Mouse (Mus musculus) hindbrain, embryonic 10.5 days (tissue): ENCODE measurements around the gene Aars2. TPM values are rescaled to one million over a fixed set of nuclear protein-coding genes. Genes with fewer than 3 reads are reported as not detected.

ENCODE experiments used
- DNase-seq: peaks from one replicate; pipeline ENCODE4 v3.0.0-alpha.2; 2017; ENCODE audit warnings: low spot score
- H3K27ac ChIP-seq: fragments of 300-500 bp; sonication (generic); 2 replicates; pipeline ENCODE4 v1.5.1; 2016; ENCODE audit warnings: mild to moderate bottlenecking, moderate library complexity
- H3K27me3 ChIP-seq: fragments of 300-500 bp; sonication (generic); 2 replicates; pipeline ENCODE4 v1.6.1; 2016; ENCODE audit warnings: mild to moderate bottlenecking; ENCODE audit not compliant: poor library complexity, insufficient read depth, severe bottlenecking
- H3K36me3 ChIP-seq: fragments of 300-500 bp; sonication (generic); 2 replicates; pipeline ENCODE4 v1.6.1; 2016; ENCODE audit warnings: mild to moderate bottlenecking, moderate library complexity
- H3K4me1 ChIP-seq: fragments of 300-500 bp; sonication (generic); replicated peaks from 2 replicates; pipeline ENCODE4 v1.6.1; 2016; ENCODE audit warnings: mild to moderate bottlenecking
- H3K4me3 ChIP-seq: fragments of 300-500 bp; sonication (generic); 2 replicates; pipeline ENCODE4 v1.5.1; 2016; ENCODE audit warnings: mild to moderate bottlenecking, moderate library complexity
- H3K9me3 ChIP-seq: fragments of 300-500 bp; sonication (generic); 2 replicates; pipeline ENCODE4 v1.6.1; 2016; ENCODE audit warnings: mild to moderate bottlenecking, moderate library complexity
- WGBS: fragments of 180-500 bp; shearing (Covaris S2); methylation state at CpG from one replicate; pipeline ENCODE4 v1.1.7; 2016; 5-methylcytosine and 5-hydroxymethylcytosine counted together
- polyA plus RNA-seq: library from polyadenylated mRNA; unstranded; fragments of >200 nt; fragmentation: Nextera tagmentation; extraction: Ambion mirVana; gene quantifications from 2 replicates; pipeline ENCODE4 v1.2.1, GENCODE M21; 2016

Gene Aars2
- polyA plus RNA-seq, 1 experiment from 2014 or later = 27.7 TPM

DNA sequence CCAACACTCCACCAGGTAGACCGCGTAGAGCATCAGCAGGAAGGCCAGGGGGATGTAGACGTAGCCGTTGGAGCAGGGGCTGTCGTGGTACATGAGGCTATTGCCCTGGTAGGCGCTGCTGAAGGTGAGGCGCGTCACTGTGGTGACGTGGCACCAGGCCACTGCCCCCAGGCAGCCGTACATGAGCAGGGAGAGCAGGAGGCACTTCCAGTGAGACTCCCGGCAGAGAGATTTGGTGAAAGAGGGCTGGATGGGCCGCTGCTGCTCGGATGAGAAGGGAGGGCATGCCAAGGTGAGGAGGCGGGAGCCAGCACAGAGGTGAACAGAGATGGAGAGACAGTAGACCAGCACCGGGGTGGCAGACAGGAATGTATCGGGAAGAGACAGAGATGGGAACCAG is 40.3 kb downstream of the Aars2 start:
- peaks cover 77% of the 10 kb centered on the region for H3K4me1 ChIP-seq
- no peak overlapping the region for H3K27ac ChIP-seq
- DNase-seq = no peak
- H3K27me3 ChIP-seq = peaks cover 83% of the 10 kb centered on the region
- H3K4me3 ChIP-seq = peak overlapping the region; percentile 7; the same call in 1 of the 2 replicates
- H3K36me3 ChIP-seq = peaks cover 20% of the 10 kb centered on the region
- 65% methylated on average over 16 of the region's 16 CpGs for WGBS
- H3K9me3 ChIP-seq = no peaks in the 10 kb centered on the region

DNA sequence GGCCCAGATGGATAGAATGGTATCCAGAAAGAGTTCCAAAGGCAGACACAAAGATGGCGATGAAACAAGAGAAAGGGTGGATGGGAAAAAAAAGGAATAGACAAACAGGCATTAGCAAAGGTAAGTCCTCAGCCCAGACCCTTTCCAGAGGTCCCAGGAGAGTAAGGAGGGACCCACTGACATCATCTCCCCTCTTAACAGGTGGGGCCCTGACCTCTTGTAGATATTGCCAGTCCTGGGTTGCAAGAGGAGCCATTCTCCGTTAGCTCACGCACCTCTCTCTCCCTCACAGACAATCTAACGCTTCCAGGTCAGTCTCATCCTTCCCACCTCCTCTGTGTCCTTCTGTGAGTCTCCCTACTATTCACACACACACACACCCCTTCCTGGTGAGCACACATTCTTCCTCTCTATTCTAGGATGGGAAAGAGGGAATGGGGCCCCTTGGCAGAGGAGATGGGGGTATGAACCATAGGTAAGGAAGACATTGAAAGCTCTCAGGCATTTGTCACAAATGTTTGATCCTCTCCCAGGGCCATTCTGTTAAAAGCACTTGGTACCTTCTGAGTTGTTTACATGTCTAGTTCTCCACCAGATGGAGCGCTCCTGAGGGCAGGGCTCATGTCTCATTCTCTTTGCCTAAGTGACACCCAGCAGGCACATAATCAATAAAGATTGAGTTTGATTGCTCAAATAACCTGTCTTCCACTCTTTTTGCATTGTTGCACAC is 41.0 kb downstream of the Aars2 start:
- 80% methylated on average over 5 of the region's 5 CpGs for WGBS
- H3K4me3 ChIP-seq = peak overlapping the region; percentile 97; the same call in 1 of the 2 replicates
- H3K27me3 ChIP-seq = peaks cover 76% of the 10 kb centered on the region
- peaks cover 79% of the 10 kb centered on the region for H3K4me1 ChIP-seq
- peaks cover 20% of the 10 kb centered on the region for H3K36me3 ChIP-seq
- DNase-seq = no peak
- H3K9me3 ChIP-seq = no peaks in the 10 kb centered on the region
- no peak overlapping the region for H3K27ac ChIP-seq

DNA sequence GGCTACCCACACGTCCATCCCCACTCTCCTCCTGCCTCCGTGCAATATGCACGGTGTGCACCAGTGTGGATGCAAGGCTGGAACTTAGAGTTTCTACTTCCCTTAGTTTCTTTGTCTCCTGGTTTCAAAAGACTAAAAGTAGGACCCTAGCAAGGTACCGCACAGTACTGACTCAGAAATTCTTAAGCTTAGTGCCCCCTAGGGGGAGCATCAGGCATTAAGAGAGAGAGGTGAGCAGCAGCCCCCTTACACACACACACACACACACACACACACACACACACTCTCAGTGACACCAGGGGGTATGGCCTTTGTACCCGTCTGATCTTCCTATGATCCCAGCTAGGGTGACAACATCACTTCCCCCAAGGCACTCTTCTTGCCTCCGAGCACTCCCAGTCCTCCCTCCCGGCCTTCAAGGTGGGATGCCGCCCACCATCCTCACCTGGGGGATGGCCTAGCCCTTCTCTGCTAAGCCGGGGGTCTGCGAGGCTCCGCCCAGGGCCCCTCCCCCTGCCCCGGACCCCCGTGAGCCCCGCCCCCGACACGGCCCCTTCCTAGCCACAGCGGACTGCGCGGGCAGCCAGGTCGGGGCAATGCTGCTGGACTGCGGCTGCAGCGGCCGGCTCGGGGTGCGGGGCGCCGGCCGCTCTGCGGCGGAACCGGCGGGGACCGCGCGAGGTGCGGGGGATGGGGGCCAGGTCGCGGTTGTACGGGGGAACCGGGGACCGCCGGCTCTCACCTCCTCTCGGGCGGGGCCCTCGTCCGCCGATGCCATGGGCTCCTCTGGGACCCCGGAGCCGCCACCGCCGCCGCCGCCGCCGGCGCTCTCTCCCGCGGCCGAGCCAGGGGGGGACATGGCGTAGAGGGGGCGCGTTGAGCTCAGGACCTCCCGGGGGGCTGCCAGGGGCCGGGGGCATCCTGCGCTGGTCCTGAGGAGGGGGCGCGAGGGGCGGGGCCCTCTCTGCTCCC is 42.2 kb downstream of the Aars2 start:
- H3K4me1 ChIP-seq = peaks cover 73% of the 10 kb centered on the region
- H3K36me3 ChIP-seq = peaks cover 20% of the 10 kb centered on the region
- peak; percentile 75 for DNase-seq
- H3K9me3 ChIP-seq = no peaks in the 10 kb centered on the region
- peaks cover 74% of the 10 kb centered on the region for H3K27me3 ChIP-seq
- H3K4me3 ChIP-seq = peak overlapping the region; percentile 97
- WGBS = 2% methylated on average over 68 of the region's 68 CpGs
- H3K27ac ChIP-seq = peak overlapping the region; percentile 99

GRCm38 (mm10) chr17:45549617-45550181 is 43.1 kb downstream of the Aars2 start, which contains the start of gene Tmem151b:
Gene Tmem151b (minus strand): TSS chr17:45549677.
- under 1% methylated on average over 18 of the region's 29 CpGs for WGBS
- peaks cover 64% of the 10 kb centered on the region for H3K4me1 ChIP-seq

GRCm38 (mm10) chr17:45550253-45550652 is 43.6 kb downstream of the Aars2 start:
- Histone ChIP-seq H3K4me3 (peak overlapping the region; percentile 97), H3K27me3 (peaks cover 61% of the 10 kb centered on the region), H3K36me3 (peaks cover 12% of the 10 kb centered on the region), H3K27ac (peak overlapping the region; percentile 99), H3K4me1 (peaks cover 63% of the 10 kb centered on the region), H3K9me3 (no peaks in the 10 kb centered on the region)
- WGBS = 29% methylated on average over 5 of the region's 5 CpGs
- DNase-seq = no peak

More at GRCm38 (mm10) chr17:45549617-45550181, 43.1 kb downstream of the Aars2 start, which contains the start of gene Tmem151b:
- Histone ChIP-seq H3K27me3 (peaks cover 67% of the 10 kb centered on the region), H3K4me3 (peak within 1 kb of the TSS; percentile 97), H3K27ac (peak within 1 kb of the TSS; percentile 99), H3K36me3 (peaks cover 17% of the 10 kb centered on the region), H3K9me3 (no peaks in the 10 kb centered on the region)
- DNase-seq = peak; percentile 78

DNA sequence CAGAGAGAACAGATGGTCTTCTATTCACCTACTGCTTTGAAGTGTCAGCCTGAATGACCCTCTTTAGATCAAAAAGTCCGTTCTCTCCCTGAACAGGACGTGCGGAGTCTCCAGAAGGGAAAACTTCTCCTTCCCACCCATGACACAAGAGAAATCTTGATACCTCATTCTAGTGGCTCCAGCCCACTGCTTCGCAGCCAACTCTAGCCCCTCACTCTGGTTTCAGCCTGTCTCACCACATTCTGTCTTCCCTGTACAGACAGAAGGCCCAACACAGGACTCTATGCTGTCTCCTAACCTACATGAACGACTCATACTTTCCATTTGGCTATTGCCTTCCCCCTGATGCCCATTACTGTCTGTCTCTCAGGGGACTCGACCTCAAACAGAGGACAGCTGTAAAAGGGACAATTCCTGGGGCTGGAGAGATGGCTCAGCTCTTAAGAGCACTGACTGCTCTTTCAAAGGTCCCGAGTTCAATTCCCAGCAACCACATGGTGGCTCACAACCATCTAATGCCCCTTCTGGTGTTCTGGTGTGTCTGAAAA is 44.7 kb downstream of the Aars2 start:
- no peak for DNase-seq
- H3K4me3 ChIP-seq = no peak overlapping the region
- 56% methylated on average over 7 of the region's 7 CpGs for whole genome bisulfite sequencing
- H3K36me3 ChIP-seq = peaks cover 7% of the 10 kb centered on the region
- H3K4me1 ChIP-seq = peaks cover 64% of the 10 kb centered on the region
- 0 out of 2 replicates have a peak overlapping the region, but pooled peaks have one; percentile 50 for H3K27ac ChIP-seq
- peaks cover 55% of the 10 kb centered on the region for H3K27me3 ChIP-seq
- no peaks in the 10 kb centered on the region for H3K9me3 ChIP-seq

DNA sequence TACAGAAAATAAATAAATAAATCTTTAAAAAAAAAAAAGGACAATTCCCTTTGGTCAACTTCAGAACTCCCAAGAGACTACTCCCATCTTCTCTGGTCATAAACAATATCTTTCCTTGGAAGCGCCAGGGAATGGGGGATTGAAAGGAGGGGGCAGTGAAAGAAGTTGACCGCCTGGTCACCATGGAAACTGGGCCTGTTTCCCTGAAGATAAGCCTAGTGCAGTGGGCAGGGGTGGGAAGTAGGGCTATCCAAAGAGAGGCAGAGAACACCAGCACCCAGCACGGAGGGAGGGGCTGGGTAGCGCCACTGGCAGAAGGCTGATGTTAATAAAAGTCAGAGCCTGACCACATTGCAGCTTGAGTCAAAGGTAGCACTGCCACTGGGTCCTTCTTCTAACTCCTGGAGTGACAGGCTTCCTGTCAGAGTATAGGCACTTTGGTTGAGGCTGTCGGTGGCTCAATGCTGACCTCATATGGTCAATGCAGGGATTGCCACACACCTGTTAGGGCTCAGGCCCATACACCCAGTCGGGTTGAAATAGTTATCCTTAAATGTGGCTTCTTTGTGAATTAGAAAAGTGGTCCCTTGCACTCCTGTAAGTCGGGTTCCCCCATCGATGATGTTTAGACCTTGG is 45.3 kb downstream of the Aars2 start:
- H3K4me1 ChIP-seq = peaks cover 68% of the 10 kb centered on the region
- no peaks in the 10 kb centered on the region for H3K9me3 ChIP-seq
- H3K27ac ChIP-seq = no peak overlapping the region
- peak; percentile 80 for DNase-seq
- peaks cover 55% of the 10 kb centered on the region for H3K27me3 ChIP-seq
- WGBS = 6% methylated on average over 8 of the region's 8 CpGs
- peaks cover 1% of the 10 kb centered on the region; the same call in 1 of the 2 replicates for H3K36me3 ChIP-seq
- peak overlapping the region; percentile 7; the same call in 1 of the 2 replicates for H3K4me3 ChIP-seq

DNA sequence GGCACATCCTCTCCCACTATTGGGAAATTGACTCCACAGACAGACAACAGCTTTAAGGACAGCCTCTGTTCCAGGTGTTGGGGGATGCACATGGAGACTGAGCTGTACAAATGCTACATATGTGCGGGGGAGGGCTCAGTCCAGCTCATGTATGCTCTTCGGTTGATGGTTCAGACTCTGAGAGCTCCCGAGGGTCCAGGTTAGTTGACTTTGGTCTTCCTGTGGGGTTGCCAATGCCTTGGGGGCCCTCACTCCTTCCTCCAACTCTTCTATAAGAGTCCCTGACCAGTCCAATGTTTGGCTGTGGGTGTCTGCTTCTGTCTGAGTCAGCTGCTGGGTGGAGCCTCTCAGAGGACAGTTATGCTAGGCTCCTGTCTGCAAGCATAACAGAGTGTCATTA is 46.4 kb downstream of the Aars2 start:
- Histone ChIP-seq H3K4me3 (no peak overlapping the region), H3K27ac (no peak overlapping the region), H3K36me3 (no peaks in the 10 kb centered on the region), H3K27me3 (peaks cover 55% of the 10 kb centered on the region), H3K9me3 (no peaks in the 10 kb centered on the region), H3K4me1 (peaks cover 70% of the 10 kb centered on the region)
- 89% methylated on average over 3 of the region's 3 CpGs for WGBS
- no peak for DNase-seq

- Histone ChIP-seq H3K9me3 (no peaks in the 10 kb centered on the region), H3K27me3 (peaks cover 55% of the 10 kb centered on the region), H3K4me1 (peaks cover 70% of the 10 kb centered on the region), H3K36me3 (0 out of 2 replicates have a peak, but pooled peaks cover 3% of the 10 kb centered on the region), H3K27ac (no peak overlapping the region), H3K4me3 (no peak overlapping the region)
- WGBS = 39% methylated on average over 1 of the region's 1 CpGs
- DNase-seq = no peak
Measured at GRCm38 (mm10) chr17:45554420-45554819, 47.8 kb downstream of the Aars2 start.

DNA sequence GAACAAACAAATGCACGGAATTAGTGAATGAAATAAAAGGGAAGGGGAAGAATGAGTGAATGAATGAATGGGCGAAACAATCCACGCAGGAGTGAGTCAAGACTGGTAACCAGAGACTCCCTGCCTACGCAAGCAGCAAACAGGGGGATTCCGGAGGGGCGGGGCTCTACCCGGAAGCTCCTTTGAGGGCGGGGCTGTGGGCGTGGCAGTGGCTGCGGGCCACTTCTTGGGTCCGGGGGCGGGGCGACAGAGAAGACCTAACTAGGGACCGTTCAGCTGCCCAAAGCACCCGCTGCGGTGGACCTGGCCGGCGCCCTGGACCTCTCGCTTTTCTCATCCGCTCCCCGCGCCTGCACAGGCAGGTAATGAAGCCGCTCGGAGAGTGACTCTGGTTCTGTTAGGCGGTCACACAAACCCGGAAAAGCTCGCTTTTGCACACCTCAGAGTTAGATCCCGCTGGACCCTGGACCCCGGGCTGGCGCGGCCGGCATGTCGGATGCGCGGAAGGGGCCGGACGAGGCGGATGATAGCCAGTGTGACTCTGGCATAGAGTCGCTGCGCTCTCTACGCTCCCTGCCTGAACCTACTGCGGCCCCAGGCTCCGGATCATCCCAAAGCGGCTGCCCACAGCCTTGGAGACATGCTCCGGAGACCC is 48.9 kb downstream of the Aars2 start, which contains the start of gene Nfkbie:
Nfkbie (plus strand) TSS at position 252 of the 655 bp plus-strand sequence.
- peaks cover 51% of the 10 kb centered on the region for H3K27me3 ChIP-seq
- peak within 1 kb of the TSS; percentile 78 for H3K27ac ChIP-seq

DNA sequence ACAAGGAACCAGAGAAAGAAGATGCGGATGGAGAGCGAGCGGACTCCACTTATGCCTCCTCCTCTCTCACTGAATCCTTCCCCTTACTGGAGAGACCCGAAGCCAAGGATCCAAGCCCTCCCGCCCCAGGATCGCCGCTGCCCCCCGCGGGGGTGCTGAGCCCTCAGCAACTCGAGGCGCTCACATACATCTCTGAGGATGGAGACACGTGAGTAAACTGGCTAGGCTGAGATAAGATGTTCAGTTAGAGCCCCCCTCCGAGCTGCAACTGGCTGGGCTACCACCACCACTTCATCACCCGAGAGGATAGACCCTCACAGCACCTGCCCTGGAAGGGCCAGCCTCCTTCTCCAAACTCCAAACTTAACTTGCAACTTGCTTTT is 49.5 kb downstream of the Aars2 start:
- 3% methylated on average over 14 of the region's 14 CpGs for WGBS
- Histone ChIP-seq H3K4me3 (peak overlapping the region; percentile 60), H3K27ac (peak overlapping the region; percentile 78), H3K27me3 (peaks cover 47% of the 10 kb centered on the region), H3K4me1 (peaks cover 55% of the 10 kb centered on the region), H3K9me3 (no peaks in the 10 kb centered on the region), H3K36me3 (peaks cover 9% of the 10 kb centered on the region; the same call in 1 of the 2 replicates)
- no peak for DNase-seq

More for the DNA sequence above, 48.9 kb downstream of the Aars2 start, which contains the start of gene Nfkbie:
- Histone ChIP-seq H3K36me3 (peaks cover 9% of the 10 kb centered on the region; the same call in 1 of the 2 replicates), H3K4me1 (peaks cover 59% of the 10 kb centered on the region), H3K9me3 (no peaks in the 10 kb centered on the region), H3K4me3 (peak within 1 kb of the TSS; percentile 60)
- WGBS = under 1% methylated on average over 45 of the region's 45 CpGs
- DNase-seq = peak; percentile 97
